In the genomic region with DNA sequence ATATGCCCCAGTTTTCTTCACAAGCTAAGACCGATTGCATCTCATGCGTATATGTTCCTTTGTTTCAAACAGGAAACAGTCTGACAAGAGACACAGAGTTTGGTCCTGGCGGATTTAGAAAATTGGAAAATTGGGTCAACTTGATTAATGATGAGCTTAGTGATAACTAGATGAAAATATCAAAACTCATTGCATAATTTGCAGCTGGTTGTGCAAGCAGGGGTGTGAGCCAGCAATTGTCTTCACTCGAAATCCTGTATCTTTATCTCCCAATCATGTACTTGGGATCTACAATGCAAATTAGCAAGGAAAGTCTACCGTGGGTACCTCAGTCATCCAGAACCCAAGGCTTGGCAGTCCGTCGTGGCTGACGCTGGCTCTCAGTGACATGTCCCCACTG, we compare ENCODE assay signal across 28 mouse cellular contexts.
DNase-seq lines count a peak whose midpoint lies in the region; ATAC-seq and TF ChIP-seq lines count a peak whose summit lies in the region.
"Had no signal": no experiment of that assay in that cellular context is flagged by ENCODE, and none has a peak within 500 bp of the region (broad histone marks: within the 10 kb centered on the region; RNA-seq: fewer than 3 reads in every experiment).

No protein-coding gene starts in this region.

- TF ChIP-seq CTCF in kidney, adult 2 months (conservative IDR thresholded peaks at IDR 0.05; ENCODE audit: insufficient read depth, insufficient read length, low read depth, low read length) = no peak

- no peaks in the 10 kb centered on the region for H3K36me3 ChIP-seq in kidney, adult 2 months (ENCODE audit: control insufficient read depth, insufficient read depth, low read length)
- no peaks in the 10 kb centered on the region for H3K36me3 ChIP-seq in lung, embryonic 15.5 days
- H3K36me3 ChIP-seq: heart, embryonic 13.5 days; hindbrain, embryonic 10.5 days; hindbrain, embryonic 15.5 days; kidney, embryonic 15.5 days; liver, embryonic 12.5 days; midbrain, embryonic 12.5 days; neural tube, embryonic 12.5 days had no signal

- H3K9me3 ChIP-seq in lung, embryonic 15.5 days = no peaks in the 10 kb centered on the region
- H3K9me3 ChIP-seq: forebrain, embryonic 13.5 days; hindbrain, embryonic 10.5 days; hindbrain, embryonic 15.5 days; kidney, embryonic 15.5 days; midbrain, embryonic 12.5 days; neural tube, embryonic 12.5 days had no signal

- H3K27me3 ChIP-seq in kidney, adult 2 months (replicated peaks; ENCODE audit: control insufficient read depth, insufficient read depth, low read length) = no peaks in the 10 kb centered on the region
- no peaks in the 10 kb centered on the region for H3K27me3 ChIP-seq in lung, embryonic 15.5 days
- H3K27me3 ChIP-seq: forebrain, embryonic 13.5 days; heart, embryonic 13.5 days; hindbrain, embryonic 15.5 days; kidney, embryonic 15.5 days; liver, embryonic 12.5 days; megakaryocyte, embryonic 14.5 days; midbrain, embryonic 12.5 days; neural tube, embryonic 12.5 days; Patski had no signal

- peak; percentile 39; the same call in 1 of the 2 replicates for ATAC-seq in lung, embryonic 15.5 days (ENCODE audit: borderline replicate concordance, extremely low read depth, low FRiP score, low TSS enrichment)
- no peak for ATAC-seq in CD4-positive, CD25-positive, alpha-beta regulatory T cell, adult 4 months
- ATAC-seq: forebrain, embryonic 13.5 days; inflammation-experienced regulatory T-cells, adult 6 months; liver, embryonic 12.5 days; liver, postnatal 0 days; Patski had no signal

- no peak for TF ChIP-seq POLR2A in kidney, adult 2 months (IDR thresholded peaks at IDR 0.05; ENCODE audit: low read depth, low read length)

- no peak overlapping the region for H3K4me2 ChIP-seq in lung, embryonic 15.5 days
- H3K4me2 ChIP-seq: forebrain, embryonic 13.5 days; heart, embryonic 13.5 days; hindbrain, embryonic 15.5 days; kidney, embryonic 15.5 days; liver, embryonic 12.5 days; midbrain, embryonic 12.5 days; neural tube, embryonic 12.5 days had no signal

- WGBS in kidney, adult 2 months = 67% methylated on average over 8 of the region's 8 CpGs
- 49% methylated on average over 8 of the region's 8 CpGs for WGBS in lung, embryonic 15.5 days

- no peak overlapping the region for H3K4me3 ChIP-seq in kidney, adult 2 months (ENCODE audit: insufficient read depth, low read depth, low read length)
- no peak overlapping the region for H3K4me3 ChIP-seq in lung, embryonic 15.5 days
- H3K4me3 ChIP-seq: forebrain, embryonic 13.5 days; heart, embryonic 13.5 days; hindbrain, embryonic 10.5 days; hindbrain, embryonic 15.5 days; kidney, embryonic 15.5 days; layer of hippocampus, adult 2 months; liver, embryonic 12.5 days; megakaryocyte, embryonic 14.5 days; midbrain, embryonic 12.5 days; myocyte; neural tube, embryonic 12.5 days had no signal

- DNase-seq in adrenal gland, adult 8-10 months = peak; percentile 24
- DNase-seq in adrenal gland, postnatal 10 days = no peak
- DNase-seq in kidney, adult 2 months = peak; percentile 20
- DNase-seq in kidney, postnatal 25 days = no peak
- DNase-seq in lung, postnatal 25 days (ENCODE audit: low spot score) = peak; percentile 45
- DNase-seq in left cerebral cortex, postnatal 36 days (ENCODE audit: low spot score in 2 of 2) = no peak
- DNase-seq: cerebellum, adult 9-11 months; gastrocnemius, postnatal 25 days; heart, postnatal 10 days; kidney, adult 11 months; kidney, postnatal 36 days; left cerebral cortex, postnatal 4 days; liver, postnatal 0 days had no signal

- no peaks in the 10 kb centered on the region; the same call in 1 of the 2 replicates for H3K4me1 ChIP-seq in kidney, adult 2 months (ENCODE audit: control insufficient read depth, insufficient read depth, low read length)
- 0 out of 2 replicates have a peak, but pooled peaks cover 5% of the 10 kb centered on the region for H3K4me1 ChIP-seq in lung, embryonic 15.5 days
- H3K4me1 ChIP-seq: forebrain, embryonic 13.5 days; hindbrain, embryonic 10.5 days; hindbrain, embryonic 15.5 days; kidney, embryonic 15.5 days; liver, embryonic 12.5 days; megakaryocyte, embryonic 14.5 days; midbrain, embryonic 12.5 days; neural tube, embryonic 12.5 days had no signal

- intact Hi-C loops in left cerebral cortex, postnatal 36 days (cut with DNase I) = no loop called here

- no peak overlapping the region for H3K9ac ChIP-seq in lung, embryonic 15.5 days
- H3K9ac ChIP-seq: forebrain, embryonic 13.5 days; heart, embryonic 13.5 days; hindbrain, embryonic 15.5 days; kidney, embryonic 15.5 days; liver, embryonic 12.5 days; liver, postnatal 0 days; midbrain, embryonic 12.5 days; neural tube, embryonic 12.5 days had no signal

- no peak overlapping the region for H3K27ac ChIP-seq in kidney, adult 2 months (ENCODE audit: insufficient read depth, low read depth, low read length)
- peak overlapping the region; percentile 60 for H3K27ac ChIP-seq in lung, embryonic 15.5 days
- H3K27ac ChIP-seq: forebrain, embryonic 13.5 days; heart, embryonic 13.5 days; hindbrain, embryonic 10.5 days; hindbrain, embryonic 15.5 days; kidney, embryonic 15.5 days; layer of hippocampus, adult 2 months; liver, embryonic 12.5 days; midbrain, embryonic 12.5 days; neural tube, embryonic 12.5 days had no signal

Comparison
In these comparisons a context has a peak if more than half of its experiments do, and no peak if none do; other contexts are left out.
1. DNase-seq: peak in adrenal gland, adult 8-10 months (single experiment), kidney, adult 2 months (single experiment) and lung, postnatal 25 days (single experiment); none in adrenal gland, postnatal 10 days (single experiment), kidney, postnatal 25 days (0 of 2) and left cerebral cortex, postnatal 36 days (0 of 2).